Mouse (Mus musculus): ENCODE results near the gene Nos3. TPM values are rescaled to one million over a fixed set of nuclear protein-coding genes. Genes with fewer than 3 reads are reported as not detected.

The Nos3 gene
- polyA plus RNA-seq, 1 experiment from 2014 or later: 6.0 TPM

GRCm38 (mm10) chr5:24363467-24363866 lies 1.1 kb upstream of the Nos3 start:
- H3K36me3 ChIP-seq: no peaks in the 10 kb centered on the region
- no peaks in the 10 kb centered on the region for H3K9me3 ChIP-seq
- H3K9ac ChIP-seq: no peak overlapping the region
- H3K4me2 ChIP-seq (replicated peaks): no peak overlapping the region
- H3K27me3 ChIP-seq: no peaks in the 10 kb centered on the region
- no peak overlapping the region for H3K4me3 ChIP-seq
- WGBS: 88% methylated on average over 2 of the region's 2 CpGs
- ATAC-seq (ENCODE audit: low FRiP score, low read depth): no peak
- H3K4me1 ChIP-seq: 0 out of 2 replicates have a peak, but pooled peaks cover 5% of the 10 kb centered on the region
- no peak overlapping the region for H3K27ac ChIP-seq

DNA sequence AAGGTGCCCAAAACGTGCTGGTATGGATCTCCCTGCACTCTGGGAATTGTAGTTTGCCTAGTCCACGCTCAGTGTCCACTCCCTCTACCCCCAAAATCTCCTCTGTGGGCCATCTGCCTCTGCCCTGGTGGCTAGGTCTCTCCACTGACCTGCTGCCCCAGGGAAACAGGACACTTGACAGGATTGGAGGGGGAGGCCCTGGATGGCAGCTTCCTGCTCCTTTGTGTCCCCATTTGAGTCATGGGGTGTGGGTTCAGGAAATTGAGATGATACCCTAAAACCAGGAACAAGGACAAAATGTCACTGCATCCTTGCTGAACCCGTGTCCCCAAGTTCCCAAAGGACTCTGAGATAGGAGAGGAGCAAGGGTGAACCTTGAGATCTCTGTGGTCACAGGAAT lies 549 bp upstream of the Nos3 start:
- no peak overlapping the region for H3K4me3 ChIP-seq
- H3K27ac ChIP-seq: no peak overlapping the region
- no peaks in the 10 kb centered on the region for H3K27me3 ChIP-seq
- H3K36me3 ChIP-seq: no peaks in the 10 kb centered on the region
- H3K9me3 ChIP-seq: no peaks in the 10 kb centered on the region
- 59% methylated on average over 3 of the region's 3 CpGs for WGBS
- 0 out of 2 replicates have a peak, but pooled peaks cover 5% of the 10 kb centered on the region for H3K4me1 ChIP-seq
- no peak overlapping the region for H3K9ac ChIP-seq
- ATAC-seq (ENCODE audit: low FRiP score, low read depth): no peak
- H3K4me2 ChIP-seq (replicated peaks): no peak overlapping the region

DNA sequence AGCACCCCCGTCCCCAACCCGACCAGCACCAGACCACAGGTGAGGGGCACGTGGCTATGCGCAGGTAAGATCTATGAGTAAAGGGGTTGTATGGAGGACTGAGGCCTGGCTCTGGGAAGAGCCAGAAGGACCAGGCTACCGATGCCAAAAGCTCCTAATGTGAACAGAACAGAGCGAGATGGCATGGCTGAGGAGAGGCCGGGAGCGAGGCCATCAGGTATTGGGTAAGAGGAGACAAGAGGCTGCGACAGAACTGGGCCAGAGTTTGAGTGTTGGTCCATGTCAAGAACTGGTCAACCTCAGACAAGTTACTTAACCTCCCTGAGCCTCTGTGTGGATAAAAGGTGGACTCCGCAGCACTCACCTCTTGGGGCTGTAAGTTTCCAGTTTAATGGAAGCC lies 353 bp downstream of the Nos3 start:
- Histone ChIP-seq H3K27ac (no peak overlapping the region), H3K9ac (no peak overlapping the region), H3K4me3 (0 out of 2 replicates have a peak overlapping the region, but pooled peaks have one; percentile 3), H3K27me3 (no peaks in the 10 kb centered on the region), H3K4me2 (replicated peaks) (peak overlapping the region; percentile 32), H3K9me3 (no peaks in the 10 kb centered on the region), H3K4me1 (0 out of 2 replicates have a peak, but pooled peaks cover 5% of the 10 kb centered on the region), H3K36me3 (no peaks in the 10 kb centered on the region)
- 84% methylated on average over 10 of the region's 10 CpGs for WGBS
- ATAC-seq (ENCODE audit: low FRiP score, low read depth): no peak

DNA sequence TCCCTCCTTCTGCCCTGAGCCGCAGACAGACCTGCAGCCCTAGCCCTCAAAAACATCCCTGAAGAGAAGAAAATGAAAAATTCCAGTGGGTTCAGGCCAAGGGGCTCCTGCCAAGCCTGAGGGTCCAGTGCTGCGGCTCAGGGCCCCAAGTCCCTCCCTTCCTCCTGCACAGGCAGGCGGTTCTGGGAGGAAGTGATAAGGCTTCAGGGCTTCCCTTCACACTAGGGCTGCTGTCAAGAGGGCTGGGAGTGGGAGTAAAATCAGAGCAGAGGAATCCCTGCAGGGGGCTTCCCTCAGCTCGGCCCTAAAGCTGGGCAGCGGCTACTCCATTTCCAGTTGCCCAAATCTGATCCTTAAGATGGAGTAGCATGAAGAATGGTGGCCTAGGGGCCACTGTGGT lies 918 bp downstream of the Nos3 start:
- Histone ChIP-seq H3K4me2 (replicated peaks) (peak overlapping the region; percentile 32; the same call in 1 of the 2 replicates), H3K4me1 (0 out of 2 replicates have a peak, but pooled peaks cover 5% of the 10 kb centered on the region), H3K9ac (no peak overlapping the region), H3K4me3 (0 out of 2 replicates have a peak overlapping the region, but pooled peaks have one; percentile 3), H3K36me3 (no peaks in the 10 kb centered on the region), H3K27ac (no peak overlapping the region), H3K9me3 (no peaks in the 10 kb centered on the region), H3K27me3 (no peaks in the 10 kb centered on the region)
- WGBS: 31% methylated on average over 5 of the region's 5 CpGs
- no peak for ATAC-seq (ENCODE audit: low FRiP score, low read depth)

DNA sequence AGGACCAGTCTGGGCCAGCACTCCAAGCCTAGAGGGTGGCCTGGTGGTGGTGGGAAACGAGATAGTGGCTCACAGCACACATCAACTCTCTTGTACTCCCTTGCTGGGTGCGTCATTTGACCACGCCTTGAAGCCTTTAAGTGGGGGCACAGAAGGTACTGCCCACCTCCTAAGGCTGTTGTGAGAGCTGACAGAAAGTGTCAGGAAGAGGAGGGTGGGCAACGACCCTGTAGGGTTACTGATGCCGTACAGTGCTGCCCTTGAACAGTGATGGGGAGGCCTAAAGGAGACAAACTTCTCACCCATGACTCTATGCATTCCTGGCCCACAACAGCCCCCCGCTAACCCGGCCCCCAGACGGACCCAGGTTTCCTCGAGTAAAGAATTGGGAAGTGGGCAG lies 1.8 kb downstream of the Nos3 start:
- Histone ChIP-seq H3K4me2 (replicated peaks) (no peak overlapping the region), H3K4me1 (no peaks in the 10 kb centered on the region), H3K27me3 (no peaks in the 10 kb centered on the region), H3K9me3 (no peaks in the 10 kb centered on the region), H3K36me3 (no peaks in the 10 kb centered on the region), H3K27ac (no peak overlapping the region), H3K4me3 (no peak overlapping the region), H3K9ac (no peak overlapping the region)
- ATAC-seq (ENCODE audit: low FRiP score, low read depth): no peak
- 79% methylated on average over 9 of the region's 9 CpGs for WGBS

DNA sequence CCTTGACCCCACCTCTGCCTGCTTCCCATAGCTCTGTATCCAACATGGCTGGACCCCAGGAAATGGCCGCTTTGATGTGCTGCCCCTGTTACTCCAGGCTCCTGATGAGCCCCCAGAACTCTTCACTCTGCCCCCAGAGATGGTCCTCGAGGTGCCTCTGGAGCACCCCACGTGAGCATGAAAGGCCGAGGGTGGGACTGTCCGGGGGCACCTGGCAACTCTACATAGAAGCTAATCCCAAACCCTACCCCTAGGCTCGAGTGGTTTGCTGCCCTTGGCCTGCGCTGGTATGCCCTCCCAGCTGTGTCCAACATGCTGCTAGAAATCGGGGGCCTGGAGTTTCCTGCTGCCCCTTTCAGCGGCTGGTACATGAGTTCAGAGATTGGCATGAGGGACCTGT lies 5.2 kb downstream of the Nos3 start:
- H3K9me3 ChIP-seq: no peaks in the 10 kb centered on the region
- no peaks in the 10 kb centered on the region for H3K36me3 ChIP-seq
- ATAC-seq (ENCODE audit: low FRiP score, low read depth): no peak
- WGBS: 90% methylated on average over 9 of the region's 9 CpGs
- no peak overlapping the region for H3K4me2 ChIP-seq (replicated peaks)
- 0 out of 2 replicates have a peak, but pooled peaks cover 4% of the 10 kb centered on the region for H3K4me1 ChIP-seq
- no peaks in the 10 kb centered on the region for H3K27me3 ChIP-seq
- no peak overlapping the region for H3K9ac ChIP-seq
- no peak overlapping the region for H3K4me3 ChIP-seq
- H3K27ac ChIP-seq: no peak overlapping the region

- Histone ChIP-seq H3K9ac (no peak overlapping the region), H3K4me2 (replicated peaks) (no peak overlapping the region), H3K36me3 (no peaks in the 10 kb centered on the region), H3K27me3 (no peaks in the 10 kb centered on the region), H3K27ac (no peak overlapping the region), H3K9me3 (no peaks in the 10 kb centered on the region), H3K4me1 (0 out of 2 replicates have a peak, but pooled peaks cover 4% of the 10 kb centered on the region), H3K4me3 (no peak overlapping the region)
- ATAC-seq (ENCODE audit: low FRiP score, low read depth): no peak
- 81% methylated on average over 5 of the region's 5 CpGs for WGBS
These were observed 9.2 kb downstream of the Nos3 start for GRCm38 (mm10) chr5:24373807-24374206.

GRCm38 (mm10) chr5:24374216-24374615 lies 9.6 kb downstream of the Nos3 start:
- ATAC-seq (ENCODE audit: low FRiP score, low read depth): no peak
- H3K4me3 ChIP-seq: no peak overlapping the region
- 0 out of 2 replicates have a peak, but pooled peaks cover 4% of the 10 kb centered on the region for H3K4me1 ChIP-seq
- no peaks in the 10 kb centered on the region for H3K27me3 ChIP-seq
- WGBS: 72% methylated on average over 6 of the region's 6 CpGs
- no peak overlapping the region for H3K27ac ChIP-seq
- H3K36me3 ChIP-seq: no peaks in the 10 kb centered on the region
- no peaks in the 10 kb centered on the region for H3K9me3 ChIP-seq
- no peak overlapping the region for H3K9ac ChIP-seq
- no peak overlapping the region for H3K4me2 ChIP-seq (replicated peaks)

DNA sequence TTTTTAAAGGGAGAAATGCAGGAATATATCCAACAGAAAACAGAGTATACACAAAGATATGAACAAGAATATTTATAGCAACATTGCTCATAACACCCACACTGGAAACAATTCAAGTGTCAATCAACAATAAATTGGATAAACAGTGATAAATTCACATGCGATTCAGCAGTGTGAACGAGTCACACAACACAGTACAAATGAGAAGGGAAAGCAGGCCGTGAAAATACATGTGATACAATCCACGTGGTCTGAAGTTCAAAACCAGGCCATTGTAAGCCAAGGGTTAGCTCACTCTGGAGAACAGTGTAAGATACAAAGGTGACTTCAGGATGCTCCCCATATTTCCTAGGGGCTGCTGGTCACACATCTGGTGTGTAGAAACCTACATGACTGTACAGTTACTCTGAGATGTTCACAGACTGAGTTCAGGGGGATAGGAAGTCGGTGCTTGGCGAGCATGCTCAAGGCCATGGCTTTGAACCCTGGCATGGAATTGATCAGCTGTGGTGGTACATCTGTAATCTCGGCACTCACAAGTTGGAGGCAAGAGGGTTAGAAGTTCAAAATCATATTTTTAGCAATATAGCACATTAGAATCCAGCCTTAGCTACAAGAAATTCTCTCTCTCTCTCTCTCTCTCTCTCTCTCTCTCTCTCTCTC lies 10.2 kb downstream of the Nos3 start:
- H3K9me3 ChIP-seq: no peaks in the 10 kb centered on the region
- H3K36me3 ChIP-seq: no peaks in the 10 kb centered on the region
- H3K9ac ChIP-seq: no peak overlapping the region
- H3K4me3 ChIP-seq: no peak overlapping the region
- H3K27me3 ChIP-seq: no peaks in the 10 kb centered on the region; the same call in 1 of the 2 replicates
- WGBS: 81% methylated on average over 7 of the region's 7 CpGs
- no peak overlapping the region for H3K4me2 ChIP-seq (replicated peaks)
- H3K4me1 ChIP-seq: 0 out of 2 replicates have a peak, but pooled peaks cover 4% of the 10 kb centered on the region
- no peak overlapping the region for H3K27ac ChIP-seq
- no peak for ATAC-seq (ENCODE audit: low FRiP score, low read depth)

GRCm38 (mm10) chr5:24378700-24379099 lies 14.1 kb downstream of the Nos3 start:
- no peak overlapping the region for H3K4me3 ChIP-seq
- H3K27ac ChIP-seq: no peak overlapping the region
- no peak overlapping the region for H3K9ac ChIP-seq
- WGBS: 72% methylated on average over 2 of the region's 2 CpGs
- H3K36me3 ChIP-seq: no peaks in the 10 kb centered on the region
- no peaks in the 10 kb centered on the region for H3K9me3 ChIP-seq
- no peaks in the 10 kb centered on the region; the same call in 1 of the 2 replicates for H3K27me3 ChIP-seq
- no peak for ATAC-seq (ENCODE audit: low FRiP score, low read depth)
- H3K4me2 ChIP-seq (replicated peaks): no peak overlapping the region
- peaks cover 5% of the 10 kb centered on the region; the same call in 1 of the 2 replicates for H3K4me1 ChIP-seq

- H3K9me3 ChIP-seq: no peaks in the 10 kb centered on the region
- H3K9ac ChIP-seq: no peak overlapping the region
- peaks cover 10% of the 10 kb centered on the region; the same call in 1 of the 2 replicates for H3K4me1 ChIP-seq
- H3K27me3 ChIP-seq: peaks cover 2% of the 10 kb centered on the region; the same call in 1 of the 2 replicates
- no peak overlapping the region for H3K4me2 ChIP-seq (replicated peaks)
- ATAC-seq (ENCODE audit: low FRiP score, low read depth): no peak
- H3K27ac ChIP-seq: no peak overlapping the region
- H3K4me3 ChIP-seq: no peak overlapping the region
- 61% methylated on average over 4 of the region's 4 CpGs for WGBS
- H3K36me3 ChIP-seq: no peaks in the 10 kb centered on the region
These were observed 14.9 kb downstream of the Nos3 start for GRCm38 (mm10) chr5:24379501-24379900.

DNA sequence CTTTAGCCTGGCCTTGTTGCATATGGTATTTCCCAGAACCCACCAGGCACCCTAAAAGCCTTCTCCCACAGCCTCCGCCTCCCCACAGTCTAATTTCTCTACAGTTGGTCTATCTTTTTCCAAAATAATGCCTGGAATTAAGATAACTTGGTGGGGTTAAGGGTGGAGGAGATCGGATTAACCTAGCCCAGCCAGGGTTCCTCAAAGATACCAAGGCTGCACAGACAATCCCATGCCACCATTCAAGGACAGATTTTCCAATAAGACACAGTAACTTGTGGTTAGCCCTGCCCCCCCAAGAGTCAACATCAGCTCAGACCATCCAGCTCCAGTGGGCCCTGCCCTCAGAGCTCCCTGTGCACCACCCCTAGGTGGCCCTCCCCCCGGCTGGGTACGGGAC lies 15.9 kb downstream of the Nos3 start:
- no peaks in the 10 kb centered on the region for H3K36me3 ChIP-seq
- WGBS: 93% methylated on average over 4 of the region's 4 CpGs
- H3K4me3 ChIP-seq: no peak overlapping the region
- H3K27me3 ChIP-seq: peaks cover 3% of the 10 kb centered on the region; the same call in 1 of the 2 replicates
- H3K4me2 ChIP-seq (replicated peaks): no peak overlapping the region
- H3K4me1 ChIP-seq: peaks cover 10% of the 10 kb centered on the region; the same call in 1 of the 2 replicates
- no peaks in the 10 kb centered on the region for H3K9me3 ChIP-seq
- H3K27ac ChIP-seq: no peak overlapping the region
- H3K9ac ChIP-seq: no peak overlapping the region
- no peak for ATAC-seq (ENCODE audit: low FRiP score, low read depth)
